Mouse (Mus musculus): ENCODE measurements around the gene Zswim5. TPM values are rescaled to one million over a fixed set of nuclear protein-coding genes. Genes with fewer than 3 reads are reported as not detected.

Zswim5 gene
- polyA plus RNA-seq, 1 experiment from 2014 or later = 0.44 TPM

Other genes starting within 250 kb of the Zswim5 start
- gene Nasp, start 249.4 kb upstream of the Zswim5 start, polyA plus RNA-seq (2015; fragmentation: Nextera tagmentation; extraction: Ambion mirVana) = 82.4 and 88.5 TPM in 2 replicates
- gene Akr1a1, start 225.7 kb upstream of the Zswim5 start, polyA plus RNA-seq (2015; fragmentation: Nextera tagmentation; extraction: Ambion mirVana) = 784 and 808 TPM in 2 replicates
- gene Prdx1, start 191.8 kb upstream of the Zswim5 start, polyA plus RNA-seq (2015; fragmentation: Nextera tagmentation; extraction: Ambion mirVana) = 1,350 and 1,396 TPM in 2 replicates
- gene Mmachc, start 169.0 kb upstream of the Zswim5 start, polyA plus RNA-seq (2015; fragmentation: Nextera tagmentation; extraction: Ambion mirVana) = 19.4 and 21.1 TPM in 2 replicates
- gene Ccdc163, start 168.9 kb upstream of the Zswim5 start, polyA plus RNA-seq (2015; fragmentation: Nextera tagmentation; extraction: Ambion mirVana) = 24.8 and 27.6 TPM in 2 replicates
- gene Tesk2, start 156.4 kb upstream of the Zswim5 start, polyA plus RNA-seq (2015; fragmentation: Nextera tagmentation; extraction: Ambion mirVana) = 5.1 and 7.6 TPM in 2 replicates
- 28.4 and 31.9 TPM in 2 replicates for gene Toe1, start 69.7 kb upstream of the Zswim5 start, polyA plus RNA-seq (2015; fragmentation: Nextera tagmentation; extraction: Ambion mirVana)
- gene Mutyh, start 69.7 kb upstream of the Zswim5 start, polyA plus RNA-seq (2015; fragmentation: Nextera tagmentation; extraction: Ambion mirVana) = 11.6 and 12.0 TPM in 2 replicates
- 0.57 and 0.94 TPM in 2 replicates for gene Hpdl, start 55.7 kb upstream of the Zswim5 start, polyA plus RNA-seq (2015; fragmentation: Nextera tagmentation; extraction: Ambion mirVana)
- gene Urod, start 117.0 kb downstream of the Zswim5 start, polyA plus RNA-seq (2015; fragmentation: Nextera tagmentation; extraction: Ambion mirVana) = 77.5 and 84.2 TPM in 2 replicates
- gene Hectd3, start 117.9 kb downstream of the Zswim5 start, polyA plus RNA-seq (2015; fragmentation: Nextera tagmentation; extraction: Ambion mirVana) = 6.9 and 8.3 TPM in 2 replicates
- 35.6 and 36.3 TPM in 2 replicates for gene Eif2b3, start 142.0 kb downstream of the Zswim5 start, polyA plus RNA-seq (2015; fragmentation: Nextera tagmentation; extraction: Ambion mirVana)
- gene Ptch2, start 218.7 kb downstream of the Zswim5 start, polyA plus RNA-seq (2015; fragmentation: Nextera tagmentation; extraction: Ambion mirVana) = 7.0 and 7.3 TPM in 2 replicates
- 6.5 and 6.6 TPM in 2 replicates for gene Btbd19, start 248.3 kb downstream of the Zswim5 start, polyA plus RNA-seq (2015; fragmentation: Nextera tagmentation; extraction: Ambion mirVana)
- gene Tctex1d4, start 249.4 kb downstream of the Zswim5 start, polyA plus RNA-seq (2015; fragmentation: Nextera tagmentation; extraction: Ambion mirVana) = 0.22 TPM in 1 of 2 replicates, not detected in the other